Mouse (Mus musculus) cerebellum, adult 2 months (tissue): ENCODE data around the gene Casp14.

Experiments
- CTCF ChIP-seq: fragments of 200-500 bp; IDR thresholded peaks from 2 replicates; pipeline ENCODE4 v1.5.1; 2011; ENCODE audit warnings: low read depth, mild to moderate bottlenecking, control low read depth, low read length, moderate library complexity, borderline replicate concordance; ENCODE audit not compliant: insufficient read depth
- POLR2A ChIP-seq: fragments of 200-500 bp; IDR thresholded peaks from 2 replicates; pipeline ENCODE4 v1.6.1; 2011; ENCODE audit warnings: low read length, control low read depth, borderline replicate concordance; ENCODE audit not compliant: insufficient read depth

- TF ChIP-seq CTCF (no peak), POLR2A (no peak)
Observed at GRCm38 (mm10) chr10:78739821-78740220, 21.7 kb upstream of the Casp14 start.
